Mouse (Mus musculus) brain, embryonic 14.5 days (tissue): ENCODE results near the gene Senp5. TPM values are rescaled to one million over a fixed set of nuclear protein-coding genes. Genes with fewer than 3 reads are reported as not detected.

Experiments
- DNase-seq: peaks from one replicate; pipeline ENCODE4 v3.0.0-alpha.2; 2011; ENCODE audit warnings: low read depth
- CTCF ChIP-seq: fragments of 200-500 bp; IDR thresholded peaks from 2 replicates; pipeline ENCODE4 v1.5.1; 2012; ENCODE audit warnings: inconsistent platforms, mild to moderate bottlenecking, moderate library complexity, borderline replicate concordance; ENCODE audit not compliant: insufficient read depth, insufficient read length; ENCODE audit errors: extremely low read depth
- POLR2A ChIP-seq: fragments of 200-500 bp; IDR thresholded peaks from 2 replicates; pipeline ENCODE4 v1.6.1; 2012; ENCODE audit warnings: mild to moderate bottlenecking, inconsistent platforms, borderline replicate concordance; ENCODE audit not compliant: poor library complexity, insufficient read depth, insufficient read length, severe bottlenecking; ENCODE audit errors: extremely low read depth
- polyA plus RNA-seq: library from polyadenylated mRNA; depleted of rRNA; stranded (reverse); fragments of >200 nt; gene quantifications from 2 replicates; pipeline ENCODE4 v1.2.3, GENCODE M21; 2012; rRNA removed

Gene Senp5
- polyA plus RNA-seq, 1 experiment, result 23.2 TPM

- TF ChIP-seq CTCF (peak; percentile 98), POLR2A (no peak)
- DNase-seq, result peak; percentile 93
Observed at GRCm38 (mm10) chr16:31918248-31918724, 84.8 kb downstream of the Senp5 start.

DNA sequence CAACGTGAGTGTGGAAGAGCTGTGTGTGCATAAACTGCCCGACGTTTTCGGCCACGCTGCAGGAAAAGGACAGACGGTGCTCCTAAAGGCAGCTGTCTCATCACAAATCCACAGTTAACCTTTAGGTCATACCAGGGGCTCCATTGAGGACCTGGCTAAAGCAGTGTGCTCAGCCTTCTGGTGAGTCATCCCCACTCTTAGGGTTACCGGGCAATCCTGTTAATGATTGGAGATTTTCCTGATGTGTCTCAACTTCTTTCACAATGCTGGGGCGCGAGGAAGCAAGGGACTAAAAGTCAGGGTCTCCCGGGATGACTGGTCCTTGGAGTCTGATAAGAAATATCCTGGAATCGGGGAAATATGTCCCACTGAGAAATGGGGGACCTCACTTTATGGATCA lies 85.3 kb downstream of the Senp5 start:
- TF ChIP-seq POLR2A, result no peak
- TF ChIP-seq CTCF, result no peak
- DNase-seq, result no peak

GRCm38 (mm10) chr16:31910281-31910847 lies 92.7 kb downstream of the Senp5 start:
- TF ChIP-seq CTCF (no peak), POLR2A (no peak)
- DNase-seq, result no peak

Other genes starting within 250 kb of the Senp5 start
- 0.15 and 0.16 TPM in 2 replicates for gene Meltf, start 124.5 kb downstream of the Senp5 start, polyA plus RNA-seq
- gene Pigz, start 69.4 kb downstream of the Senp5 start, polyA plus RNA-seq, result 0.86 and 1.5 TPM in 2 replicates
- 67.6 and 92.3 TPM in 2 replicates for gene 0610012G03Rik, start 54.8 kb downstream of the Senp5 start, polyA plus RNA-seq
- 77.3 and 93.8 TPM in 2 replicates for gene Ncbp2, start 54.8 kb downstream of the Senp5 start, polyA plus RNA-seq
- 30.7 and 39.0 TPM in 2 replicates for gene Pak2, start 76.1 kb upstream of the Senp5 start, polyA plus RNA-seq
- gene Pigx, start 96.5 kb upstream of the Senp5 start, polyA plus RNA-seq, result 74.9 and 103 TPM in 2 replicates
- gene Cep19, start 96.5 kb upstream of the Senp5 start, polyA plus RNA-seq, result 24.3 and 26.3 TPM in 2 replicates
- gene Nrros, start 162.3 kb upstream of the Senp5 start, polyA plus RNA-seq, result 6.8 and 8.8 TPM in 2 replicates
- gene Bex6, start 176.5 kb upstream of the Senp5 start, polyA plus RNA-seq, result not detected in 2 replicates
- gene Fbxo45, start 243.9 kb upstream of the Senp5 start, polyA plus RNA-seq, result 22.1 and 27.0 TPM in 2 replicates
- 9.9 and 12.3 TPM in 2 replicates for gene Wdr53, start 243.9 kb upstream of the Senp5 start, polyA plus RNA-seq